Mouse (Mus musculus): ENCODE data around the gene Cox6b1.

Gene Cox6b1

DNA sequence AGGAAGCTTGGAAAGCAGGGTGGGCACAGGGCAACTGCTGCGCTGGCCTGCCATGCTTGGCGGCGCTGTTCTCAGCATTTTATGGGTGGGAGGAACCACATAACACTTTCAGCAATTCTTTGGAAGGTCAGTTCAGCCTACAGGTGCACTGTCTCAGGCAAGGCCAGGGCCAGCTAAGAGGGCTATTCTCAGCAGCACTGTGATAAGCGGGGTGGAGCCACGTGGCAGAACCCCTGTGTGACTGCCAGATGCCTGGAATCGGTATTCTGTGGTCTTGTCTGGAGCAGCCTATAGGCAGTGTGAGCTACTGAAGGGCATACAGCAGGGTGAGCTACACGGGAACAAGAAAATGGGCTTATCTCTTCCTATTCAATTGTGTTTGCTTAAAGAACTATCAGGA is 15.9 kb downstream of the Cox6b1 start:
- no peak for DNase-seq (ENCODE audit: low read depth)

DNA sequence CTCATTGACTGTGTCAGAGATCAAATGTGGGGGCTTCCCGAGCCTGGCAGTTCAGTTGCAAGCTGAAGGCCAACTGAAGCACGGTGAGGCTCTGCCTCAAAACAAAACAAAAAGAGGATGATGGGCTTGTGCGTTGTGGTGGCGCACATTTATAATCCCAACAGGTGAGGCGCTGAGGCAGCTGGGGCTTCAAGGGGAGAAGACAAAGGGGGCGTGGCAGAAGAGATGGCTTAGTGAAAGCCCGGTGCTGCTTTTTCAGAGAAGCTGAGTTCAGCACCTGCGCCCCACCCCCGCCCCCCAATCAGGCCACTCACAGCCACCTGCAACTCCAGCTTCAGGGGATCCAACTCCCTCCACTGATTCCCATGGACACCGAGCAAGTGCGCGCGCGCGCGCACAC is 17.5 kb downstream of the Cox6b1 start:
- DNase-seq (ENCODE audit: low read depth) = no peak

DNA sequence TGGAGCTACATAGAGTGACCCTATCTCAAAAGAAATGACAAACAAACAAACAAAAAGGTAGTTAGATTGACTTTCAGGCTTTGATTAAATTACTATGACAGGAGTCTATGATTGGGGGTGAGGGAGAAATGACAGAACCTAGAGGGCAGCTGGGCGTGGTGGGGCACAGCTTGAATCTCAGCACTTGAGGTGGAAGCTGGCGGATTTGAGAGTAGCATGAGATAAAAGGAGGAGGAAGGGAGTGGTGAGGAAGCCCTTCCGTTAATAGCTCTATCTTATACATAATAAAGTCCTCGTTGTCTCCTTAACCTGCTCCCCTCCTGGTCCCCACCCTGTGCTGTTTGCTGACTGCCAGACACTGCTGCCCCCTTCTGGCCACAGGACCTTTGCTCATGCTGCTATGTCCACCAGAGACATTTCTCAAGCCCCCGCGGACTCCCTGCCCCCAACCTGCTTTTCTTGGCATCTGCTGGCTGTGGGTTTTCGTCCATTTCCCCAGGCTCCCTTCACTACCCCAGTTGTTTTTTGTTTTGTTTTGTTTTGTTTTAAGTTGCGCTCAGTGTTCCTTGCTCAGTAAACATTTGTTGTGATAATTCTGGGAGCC is 18.1 kb downstream of the Cox6b1 start:
- peak; percentile 66 for DNase-seq (ENCODE audit: low read depth)

DNA sequence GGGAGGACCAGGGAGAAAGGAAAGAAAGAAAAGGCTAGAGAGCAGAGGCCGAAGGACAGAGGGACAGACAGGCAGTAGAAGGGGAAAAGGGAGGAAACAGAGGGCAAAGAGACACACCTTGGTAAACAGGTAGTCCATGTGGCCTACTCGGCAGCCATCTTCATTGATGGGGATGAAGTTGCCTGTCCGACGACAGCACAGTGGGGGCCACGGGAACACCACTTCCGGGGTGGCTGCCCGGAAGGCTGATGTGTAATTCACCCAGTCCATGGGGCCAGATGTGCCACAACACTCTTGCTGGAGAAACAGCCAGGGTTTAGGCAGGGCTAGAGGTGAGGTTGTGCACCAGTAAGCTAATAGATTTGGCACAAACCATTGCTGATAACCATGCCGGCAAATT is 21.0 kb downstream of the Cox6b1 start:
- no peak for DNase-seq (ENCODE audit: low read depth)

DNA sequence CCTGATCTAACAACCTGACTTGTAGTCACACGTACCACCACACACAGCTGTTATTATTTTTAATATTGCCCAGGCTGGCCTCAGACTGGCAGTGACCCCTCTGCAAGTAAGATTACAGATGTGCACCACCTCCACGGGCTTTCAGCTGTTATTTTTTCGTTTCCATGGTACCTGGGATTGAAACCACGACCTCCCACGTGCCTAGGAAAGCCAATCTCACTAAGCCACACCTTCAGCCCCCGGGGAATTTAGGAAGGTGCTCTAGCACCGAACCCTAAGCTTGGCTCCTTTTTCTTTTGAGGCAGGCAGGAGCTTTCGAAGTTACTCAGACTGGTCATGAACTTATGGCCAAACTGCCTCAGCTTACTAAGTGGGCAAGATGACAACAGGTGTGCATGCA is 21.5 kb downstream of the Cox6b1 start:
- no peak for DNase-seq (ENCODE audit: low read depth)

DNA sequence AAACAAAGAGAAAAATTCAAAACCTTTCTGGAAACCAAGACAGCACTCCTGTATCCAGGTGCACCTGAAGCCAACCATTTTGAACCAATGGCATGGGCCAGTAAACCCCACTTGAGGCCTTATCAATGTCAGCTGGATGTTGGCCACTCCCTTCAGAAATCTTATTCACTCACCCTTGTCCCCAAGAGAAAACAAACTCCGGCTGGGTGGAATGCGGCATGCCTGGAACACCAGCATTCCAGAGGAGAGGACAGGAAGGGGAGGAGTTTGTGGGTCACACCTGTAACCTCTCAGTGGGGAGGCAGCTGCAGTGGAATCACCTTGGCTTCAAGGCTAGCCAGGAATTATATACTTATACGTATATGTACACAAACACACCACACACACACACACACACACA is 23.4 kb downstream of the Cox6b1 start:
- no peak for DNase-seq (ENCODE audit: low read depth)

DNA sequence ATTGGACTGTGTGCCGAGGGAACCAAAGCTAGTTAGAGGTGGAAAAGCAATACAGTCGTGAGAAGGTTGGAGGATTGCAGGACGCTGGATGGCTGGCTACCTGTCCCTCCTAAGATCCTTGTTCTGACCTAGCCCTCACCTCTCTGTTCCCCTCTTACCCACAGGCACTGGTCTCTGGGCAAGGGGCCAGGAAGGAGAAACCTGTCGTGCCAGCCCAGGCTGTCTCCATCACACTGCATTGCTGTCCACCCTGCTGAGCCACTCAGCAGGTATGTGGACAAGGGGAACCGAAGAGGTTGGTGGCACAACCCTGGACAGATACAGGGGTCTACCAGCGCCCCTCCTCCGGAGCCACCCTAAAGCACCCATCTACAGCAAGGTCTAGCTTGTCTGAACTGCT is 25.3 kb downstream of the Cox6b1 start:
- DNase-seq (ENCODE audit: low read depth) = no peak

DNA sequence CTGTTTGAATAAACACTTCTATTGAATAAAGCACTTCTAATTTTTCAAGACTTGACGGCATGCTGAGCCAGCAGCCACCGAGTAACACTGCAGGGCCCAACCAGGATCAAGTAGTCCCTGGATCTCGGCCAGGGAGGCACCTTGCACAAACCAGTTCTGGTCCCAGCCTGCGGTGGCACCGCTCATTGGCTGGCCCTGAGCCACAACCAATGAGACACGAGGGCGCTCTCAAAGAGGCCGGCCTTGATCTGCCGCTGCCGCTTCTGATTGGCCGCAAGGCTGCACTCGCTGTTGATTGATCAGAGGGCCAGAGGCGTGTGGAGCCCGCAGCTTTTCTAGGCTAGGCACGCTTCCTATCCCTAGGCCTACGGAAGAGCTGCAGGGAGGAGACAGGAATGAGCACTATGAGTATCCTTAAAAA is 26.0 kb downstream of the Cox6b1 start:
- DNase-seq (ENCODE audit: low read depth) = peak; percentile 37

DNA sequence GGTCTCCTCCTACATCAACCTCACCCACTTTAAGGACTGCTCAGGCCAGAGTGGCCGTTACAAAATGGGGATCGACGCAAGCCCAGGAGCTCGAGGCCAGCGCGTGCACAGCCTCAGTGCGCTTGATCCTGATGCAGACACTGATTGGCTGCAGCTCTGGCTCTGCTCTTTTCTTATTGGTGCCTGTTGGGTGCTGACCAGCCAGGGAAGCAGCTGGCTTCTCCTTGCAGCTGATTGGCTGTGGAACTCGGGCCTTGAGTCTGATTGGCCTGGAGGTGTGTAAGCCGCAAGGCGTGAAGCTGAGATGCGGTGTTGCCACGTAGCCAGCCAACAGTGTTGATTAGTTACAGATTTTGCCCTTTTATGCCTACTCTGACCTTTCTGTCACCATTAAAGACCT is 27.2 kb downstream of the Cox6b1 start, which contains the start of gene Zbtb32:
Gene Zbtb32, minus strand, starts transcription at position 124 of the 400 bp plus-strand sequence.
- no peak for DNase-seq (ENCODE audit: low read depth)

DNA sequence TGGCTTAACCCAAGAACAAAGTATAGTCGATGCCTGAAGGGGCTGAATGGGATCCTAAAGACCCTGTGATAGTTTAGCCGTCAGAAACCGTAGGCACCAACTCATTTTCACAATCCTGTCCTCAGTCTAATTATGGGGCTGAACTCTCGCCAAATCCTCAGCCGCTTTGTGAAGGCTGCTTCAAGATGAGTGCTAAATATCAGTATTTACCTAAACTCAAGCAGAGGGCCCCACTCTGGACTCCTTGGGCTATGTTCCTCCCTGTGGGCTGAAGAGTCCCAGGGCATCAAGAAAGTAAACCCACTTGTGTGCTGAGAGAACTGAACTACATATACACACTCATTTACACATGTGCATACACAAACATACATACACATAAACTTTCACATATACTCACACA is 29.1 kb downstream of the Cox6b1 start:
- no peak for DNase-seq (ENCODE audit: low read depth)

DNA sequence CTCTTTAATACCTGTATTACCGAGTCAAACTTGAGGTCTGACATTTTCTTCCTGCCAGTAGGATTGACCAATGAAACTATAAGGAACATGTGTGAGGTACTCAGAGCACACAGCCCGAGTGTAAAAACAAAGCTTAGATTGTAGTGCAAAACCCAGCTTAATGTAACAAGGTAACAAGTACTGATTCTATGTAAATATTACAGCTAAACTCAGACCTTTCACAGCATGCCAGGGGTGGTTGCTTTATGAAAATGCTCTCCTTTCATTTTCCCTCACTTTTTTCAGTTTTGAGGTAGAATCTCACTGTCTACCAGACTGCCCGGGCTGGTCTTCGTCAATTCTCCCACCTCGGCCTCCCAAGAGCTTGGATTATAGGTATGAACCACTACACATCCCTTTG is 29.9 kb downstream of the Cox6b1 start:
- DNase-seq (ENCODE audit: low read depth) = no peak

DNA sequence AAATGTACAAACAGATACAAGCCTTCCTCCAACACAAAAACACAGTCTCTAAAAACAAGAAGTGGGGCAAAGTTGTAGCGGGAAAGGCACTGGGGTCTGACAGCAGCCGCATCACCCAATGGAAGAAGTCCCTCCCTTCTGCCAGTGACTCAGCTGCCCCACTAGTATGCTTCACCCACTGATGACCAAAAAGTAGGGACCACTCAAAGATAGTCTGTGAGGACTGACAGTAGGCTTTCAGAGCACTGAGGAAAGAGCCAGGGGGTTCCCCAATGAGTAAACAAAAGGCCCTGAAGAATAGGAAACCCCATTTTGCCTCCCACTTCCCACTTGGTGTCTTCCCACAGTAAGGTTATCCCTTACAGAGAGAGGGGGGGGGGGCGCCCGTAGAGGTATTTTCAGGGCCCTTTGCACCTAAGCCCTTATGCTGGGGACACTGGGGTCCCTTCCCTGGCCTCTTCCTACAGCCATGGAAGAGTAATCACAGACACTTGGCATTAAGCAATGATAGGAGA is 31.4 kb downstream of the Cox6b1 start:
- DNase-seq (ENCODE audit: low read depth) = no peak

DNA sequence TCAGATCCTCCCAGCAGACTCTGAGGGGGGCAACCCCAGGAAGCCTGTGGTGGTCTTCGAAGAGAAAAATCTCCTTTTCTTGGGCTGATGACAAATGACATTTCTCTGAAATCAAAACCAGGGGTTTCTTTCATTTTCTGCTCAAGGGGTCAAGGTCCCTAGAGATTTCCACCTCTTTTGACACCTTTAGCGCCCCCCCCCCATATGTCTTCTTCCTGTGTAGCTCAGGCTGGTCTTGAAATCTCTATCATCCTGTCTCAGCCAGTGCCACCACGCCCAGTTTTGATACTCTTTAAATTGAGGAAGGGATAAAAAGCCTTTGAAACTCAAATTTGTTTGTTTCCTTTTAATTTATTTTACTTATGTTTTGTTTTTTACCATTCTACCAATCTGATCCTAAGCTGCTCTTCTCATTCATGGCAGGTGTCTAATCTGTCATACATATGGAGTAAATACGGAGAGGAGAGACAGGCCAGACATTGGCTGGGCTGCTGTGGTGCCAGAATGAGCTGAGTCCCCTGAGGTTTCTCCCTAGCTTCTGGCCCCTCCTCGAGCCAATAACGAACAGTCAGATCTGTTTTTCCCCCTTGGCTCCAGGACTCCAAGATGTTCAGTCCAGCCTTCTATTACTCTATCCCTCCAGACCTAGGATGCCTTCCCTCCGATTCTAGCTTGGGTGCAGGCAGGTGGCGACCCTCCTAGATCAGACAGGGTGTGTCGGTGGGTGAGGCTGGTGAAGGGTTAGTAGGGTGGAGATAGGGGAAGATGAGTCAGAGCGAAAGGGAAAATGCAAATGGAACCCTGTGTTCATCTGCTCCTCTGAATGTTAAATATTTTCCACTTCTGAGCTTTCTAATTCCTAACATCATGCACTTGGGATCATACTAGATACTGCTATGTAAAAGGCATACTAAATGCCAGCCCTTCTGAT is 32.1 kb downstream of the Cox6b1 start:
- no peak for DNase-seq (ENCODE audit: low read depth)

DNA sequence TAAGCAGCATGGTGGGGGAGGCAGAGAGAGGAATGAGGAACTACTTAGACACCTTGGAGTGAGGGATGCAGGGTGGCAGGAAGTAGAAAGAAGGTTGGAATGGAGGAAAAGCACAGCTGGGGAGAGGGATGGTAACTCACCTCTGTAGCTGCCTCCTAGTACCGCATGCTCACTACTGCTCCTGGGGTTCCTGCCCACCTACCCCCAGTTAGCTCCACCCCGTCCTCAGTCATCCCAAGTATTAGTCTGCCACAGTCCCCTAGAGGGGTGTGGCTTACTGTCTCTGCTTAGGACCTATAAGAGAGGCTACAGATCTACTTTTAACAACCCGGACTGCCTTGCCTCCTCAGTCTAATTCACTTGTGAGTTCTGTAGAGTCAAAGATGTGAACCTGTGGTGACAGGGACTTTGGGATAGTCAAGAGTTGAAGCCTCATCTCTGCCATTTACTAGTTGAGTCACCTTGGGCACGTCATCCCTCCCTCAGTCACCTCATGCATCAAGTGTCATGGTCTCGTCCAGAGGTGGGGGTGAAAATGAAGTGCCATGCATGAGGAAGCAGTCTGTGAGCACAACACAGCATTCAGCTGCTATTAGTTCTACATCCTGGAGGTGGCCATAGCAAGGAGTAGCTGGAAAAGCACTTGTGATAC is 33.1 kb downstream of the Cox6b1 start:
- no peak for DNase-seq (ENCODE audit: low read depth)

DNA sequence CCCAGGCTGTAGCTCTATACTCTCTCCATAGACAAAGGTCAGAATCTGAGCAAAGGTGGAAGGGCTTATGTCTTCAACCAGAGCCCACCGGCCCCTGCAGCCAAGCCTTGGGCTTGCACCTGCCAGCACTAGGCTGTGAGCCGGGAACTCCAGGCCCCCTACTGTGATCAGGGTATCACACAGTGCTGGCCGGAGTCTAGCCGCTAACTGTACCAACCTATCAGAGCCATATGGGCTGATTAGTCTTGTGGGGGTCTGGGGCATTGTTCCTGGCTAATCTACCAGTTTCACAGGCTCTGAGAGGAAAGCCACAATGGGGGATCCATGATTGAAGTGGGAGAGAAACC is 34.4 kb downstream of the Cox6b1 start:
- DNase-seq (ENCODE audit: low read depth) = no peak

DNA sequence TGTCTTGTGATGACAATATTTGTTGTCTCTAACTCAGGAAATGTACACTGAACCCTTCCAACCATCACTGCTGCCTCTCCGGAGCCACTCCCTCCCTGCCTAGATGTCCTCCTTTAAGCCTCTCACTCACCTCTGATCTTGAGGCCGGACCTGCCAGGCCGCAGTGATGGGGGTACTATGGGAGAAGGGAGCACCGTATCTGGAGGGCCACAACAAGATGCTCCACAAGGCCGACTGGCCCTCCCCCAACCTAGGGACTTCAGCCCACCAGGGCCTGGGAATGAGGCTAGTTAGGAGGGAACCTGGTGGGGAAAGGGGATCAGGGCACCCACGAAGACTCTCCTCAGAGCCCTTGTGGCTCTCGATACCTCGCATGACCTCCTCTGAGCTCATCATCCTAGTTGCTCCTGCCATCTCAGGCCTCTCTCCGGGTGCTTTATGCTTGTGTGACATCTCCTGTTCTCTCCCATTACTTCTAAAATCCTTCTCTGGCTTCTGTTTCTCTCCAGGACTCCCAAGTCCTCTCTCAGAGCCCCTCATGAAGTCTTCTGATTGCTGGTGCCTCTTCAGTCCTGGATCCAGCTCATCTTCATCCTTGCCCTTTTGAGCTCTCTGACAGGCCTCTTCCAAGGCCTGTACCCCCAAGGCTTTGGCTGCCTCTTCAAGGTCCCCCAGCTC is 34.9 kb downstream of the Cox6b1 start:
- no peak for DNase-seq (ENCODE audit: low read depth)

DNA sequence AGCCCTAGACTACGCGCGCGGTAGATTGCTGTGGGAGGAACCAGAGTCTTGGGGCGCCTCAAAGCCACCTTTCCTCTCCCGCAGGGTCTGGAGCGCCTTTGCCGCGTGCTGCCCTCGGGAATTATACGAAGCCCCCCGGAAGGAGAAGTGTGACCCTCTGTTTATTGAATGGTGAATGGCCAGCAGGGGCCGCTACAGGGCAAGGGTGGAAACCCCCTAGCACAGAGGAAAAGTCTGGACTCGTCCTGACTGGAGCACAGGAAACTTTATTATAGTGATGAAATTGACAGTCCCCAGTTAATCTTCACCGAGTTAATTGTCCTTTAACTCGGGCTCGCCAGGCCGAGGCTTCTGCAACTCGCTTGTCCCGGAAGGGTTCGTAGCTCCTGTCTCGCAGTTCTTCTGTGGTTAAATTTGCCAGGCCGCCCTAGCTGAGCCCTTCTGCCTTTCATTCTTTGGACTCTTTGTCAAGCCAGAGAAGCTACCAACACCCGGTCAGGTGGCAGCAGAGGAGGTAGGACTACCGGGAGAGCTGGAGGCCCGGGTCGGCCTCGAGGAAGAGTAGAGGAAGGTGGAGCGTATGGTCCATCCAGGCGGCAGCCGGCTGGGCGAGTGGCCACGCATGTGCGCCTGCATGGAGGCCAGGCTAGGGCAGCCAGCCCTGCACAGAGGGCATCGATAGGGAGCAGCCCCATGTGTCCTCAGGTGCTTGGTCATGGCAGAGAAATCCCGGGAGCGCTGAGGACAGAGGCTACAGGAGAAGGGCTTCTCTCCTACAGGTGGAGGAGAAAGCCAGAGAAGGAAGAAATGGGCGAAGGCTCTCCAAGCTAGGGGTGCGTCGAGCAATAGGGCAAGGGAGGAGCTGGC is 36.3 kb downstream of the Cox6b1 start:
- DNase-seq (ENCODE audit: low read depth) = peak; percentile 88

DNA sequence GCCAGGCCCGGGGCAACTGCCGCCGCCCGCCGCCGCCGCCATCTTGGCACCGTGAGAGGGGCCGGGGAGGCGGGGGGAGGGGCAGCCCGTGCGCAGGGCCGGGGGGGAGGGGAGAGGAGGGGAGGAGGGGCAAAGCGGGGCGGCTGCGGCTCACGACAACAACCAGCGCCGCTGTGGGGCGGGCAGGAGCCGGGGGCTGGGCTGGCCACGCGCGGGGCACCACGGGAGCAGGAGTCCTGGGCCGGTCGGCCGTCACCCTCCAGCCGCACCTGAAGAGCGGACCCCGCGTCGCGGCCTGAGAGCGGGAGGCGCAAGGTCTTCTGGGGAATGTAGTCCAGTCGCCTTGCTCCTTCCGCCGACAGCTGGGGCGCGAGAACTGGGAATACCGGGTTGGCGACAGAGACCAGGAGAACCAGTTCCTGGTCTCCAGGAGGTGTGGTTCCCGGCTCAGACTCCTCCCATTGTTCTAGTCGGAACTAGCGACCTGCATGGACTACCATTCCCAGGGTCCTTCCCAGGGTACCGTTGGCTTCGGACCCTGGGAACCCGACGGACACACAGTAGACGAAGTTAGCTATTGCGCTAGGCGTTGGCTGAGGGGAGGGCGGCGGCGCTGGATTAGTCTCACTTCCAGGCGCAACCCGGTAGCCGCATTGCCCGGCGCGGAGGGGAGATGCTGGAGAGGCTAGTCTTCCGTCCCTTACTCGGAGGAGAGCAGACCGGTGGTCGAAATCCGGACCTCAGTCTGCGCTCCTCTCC is 37.1 kb downstream of the Cox6b1 start, which contains the start of gene Kmt2b:
Gene Kmt2b, minus strand, starts transcription at position 51 of the 759 bp plus-strand sequence.
- DNase-seq (ENCODE audit: low read depth) = peak; percentile 98

DNA sequence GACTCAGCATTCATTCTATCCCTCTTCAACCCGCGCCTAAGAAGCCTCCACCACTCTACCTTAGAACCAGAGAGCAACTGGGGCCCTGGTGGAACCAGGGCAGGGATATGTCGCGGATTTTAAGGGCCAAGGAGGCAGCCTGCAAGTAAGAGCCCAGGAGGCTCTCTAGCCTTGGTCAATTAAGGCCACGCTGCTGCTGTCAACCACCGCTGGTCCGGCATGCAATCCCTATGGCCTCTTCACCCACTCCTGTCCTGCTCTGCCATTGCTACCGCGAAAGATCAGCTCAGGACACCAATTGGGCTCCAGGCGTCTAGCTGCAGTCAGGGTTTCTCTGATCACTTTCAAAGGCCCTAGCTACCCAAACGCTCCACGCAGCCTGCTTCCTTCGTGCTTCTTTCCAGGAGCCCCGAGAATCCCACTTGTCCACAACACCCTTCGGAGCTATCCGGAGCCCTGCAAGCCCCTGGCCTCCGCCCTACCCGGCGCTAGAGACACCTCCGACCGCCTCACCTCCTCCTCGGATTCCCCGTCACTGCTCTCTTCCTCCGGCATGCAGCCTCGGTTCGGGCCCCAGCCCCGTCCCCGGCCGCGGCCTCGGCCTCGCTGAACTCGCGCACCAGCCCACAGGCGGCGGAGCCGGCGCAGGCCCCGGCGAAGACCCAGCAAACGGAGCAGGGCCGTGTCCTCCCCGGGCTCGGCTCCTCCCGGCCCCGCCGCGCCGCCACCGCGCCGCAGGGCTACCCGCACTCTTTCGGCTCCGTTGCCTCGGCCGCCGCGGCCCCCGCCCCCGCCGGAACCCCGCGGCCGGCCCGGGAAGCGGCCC is 37.9 kb downstream of the Cox6b1 start:
- peak; percentile 43 for DNase-seq (ENCODE audit: low read depth)
